ENCODE assay signal across 8 mouse cellular contexts in the genomic region with DNA sequence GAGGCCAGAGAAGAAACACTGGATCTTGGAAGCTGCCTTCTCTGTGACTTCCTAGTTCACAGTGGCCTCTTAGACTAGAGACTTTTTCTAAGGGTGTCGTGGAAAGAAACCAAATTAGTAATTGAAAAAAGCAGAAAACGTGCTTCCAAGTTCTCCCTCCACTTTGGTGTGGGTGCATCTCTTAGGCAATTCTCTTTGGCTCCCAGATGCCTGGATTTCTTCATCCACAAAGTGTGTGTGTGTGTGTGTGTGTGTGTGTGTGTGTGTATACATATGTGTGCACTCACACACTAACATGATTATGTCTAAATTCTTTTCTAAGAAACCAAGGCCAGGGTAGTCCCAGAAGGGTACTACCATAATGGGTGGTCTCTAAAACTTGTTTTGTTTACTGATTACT. TPM values are rescaled to one million over a fixed set of nuclear protein-coding genes. Genes with fewer than 3 reads are reported as not detected.
A peak's percentile ranks its signal among the peaks of the same experiment; 100 is the strongest.
DNase-seq lines count a peak whose midpoint lies in the region; ATAC-seq and TF ChIP-seq lines count a peak whose summit lies in the region.

No protein-coding gene starts in this region.

- WGBS in embryonic facial prominence, embryonic 12.5 days = 34% methylated on average over 2 of the region's 2 CpGs
- WGBS in intestine, embryonic 14.5 days = 9% methylated on average over 2 of the region's 2 CpGs

- H3K36me3 ChIP-seq in embryonic facial prominence, embryonic 12.5 days = no peaks in the 10 kb centered on the region
- peaks cover 6% of the 10 kb centered on the region; the same call in 1 of the 2 replicates for H3K36me3 ChIP-seq in intestine, embryonic 14.5 days (ENCODE audit: control insufficient read depth, insufficient read depth, low read length)
- no peaks in the 10 kb centered on the region for H3K36me3 ChIP-seq in myocyte (ENCODE audit: control insufficient read depth, insufficient read depth)

- no peak overlapping the region for H3K9ac ChIP-seq in embryonic facial prominence, embryonic 12.5 days
- H3K9ac ChIP-seq in intestine, embryonic 14.5 days (ENCODE audit: low read length) = peak overlapping the region; percentile 72

- H3K27ac ChIP-seq in embryonic facial prominence, embryonic 12.5 days = peak overlapping the region; percentile 92
- H3K27ac ChIP-seq in intestine, embryonic 14.5 days (ENCODE audit: low read depth) = peak overlapping the region; percentile 99

- H3K4me2 ChIP-seq in embryonic facial prominence, embryonic 12.5 days (replicated peaks) = peak overlapping the region; percentile 52
- H3K4me2 ChIP-seq in intestine, embryonic 14.5 days (ENCODE audit: low read length) = peak overlapping the region; percentile 65
- peak overlapping the region; percentile 75 for H3K4me2 ChIP-seq in myocyte (ENCODE audit: low read depth)

- H3K27me3 ChIP-seq in embryonic facial prominence, embryonic 12.5 days = no peaks in the 10 kb centered on the region
- H3K27me3 ChIP-seq in intestine, embryonic 14.5 days (replicated peaks; ENCODE audit: control insufficient read depth, insufficient read depth, low read length) = no peaks in the 10 kb centered on the region
- H3K27me3 ChIP-seq in myocyte (ENCODE audit: control insufficient read depth, insufficient read depth, insufficient read length) = no peaks in the 10 kb centered on the region

- H3ac ChIP-seq in myocyte (ENCODE audit: control insufficient read depth, insufficient read length) = no peak overlapping the region

- no peaks in the 10 kb centered on the region for H3K79me2 ChIP-seq in myocyte (ENCODE audit: control insufficient read depth, insufficient read depth)

- peak overlapping the region; percentile 35; the same call in 1 of the 2 replicates for H3K4me3 ChIP-seq in embryonic facial prominence, embryonic 12.5 days
- H3K4me3 ChIP-seq in intestine, embryonic 14.5 days (ENCODE audit: low read depth, low read length) = peak overlapping the region; percentile 46
- peak overlapping the region; percentile 28 for H3K4me3 ChIP-seq in myocyte

- peaks cover 36% of the 10 kb centered on the region for H3K4me1 ChIP-seq in embryonic facial prominence, embryonic 12.5 days
- H3K4me1 ChIP-seq in intestine, embryonic 14.5 days (replicated peaks; ENCODE audit: control insufficient read depth, insufficient read depth, low read length) = peaks cover 43% of the 10 kb centered on the region

- no peak for ATAC-seq in embryonic facial prominence, embryonic 12.5 days (ENCODE audit: insufficient number of reproducible peaks, insufficient read depth, low FRiP score, low TSS enrichment)
- peak; percentile 5; the same call in 1 of the 2 replicates for ATAC-seq in intestine, embryonic 14.5 days (replicated peaks; ENCODE audit: low FRiP score, low TSS enrichment, low read depth)

- TF ChIP-seq POLR2A in myocyte (IDR thresholded peaks at IDR 0.05; ENCODE audit: insufficient read length, low read depth) = no peak

- no peaks in the 10 kb centered on the region for H3K9me3 ChIP-seq in embryonic facial prominence, embryonic 12.5 days
- no peaks in the 10 kb centered on the region for H3K9me3 ChIP-seq in intestine, embryonic 14.5 days (ENCODE audit: control insufficient read depth, low read length)

- DNase-seq in kidney, adult 9 months = peak; percentile 18
- no peak for DNase-seq in kidney, postnatal 14 days
- DNase-seq in intestine, embryonic 14.5 days (ENCODE audit: low spot score) = no peak
- DNase-seq in ovary, postnatal 14 days (ENCODE audit: low spot score) = no peak
- no peak for DNase-seq in layer of hippocampus, postnatal 10 days (ENCODE audit: low spot score in 2 of 2)
- DNase-seq in Muller cell, postnatal 12 days (ENCODE audit: inconsistent ontology term) = no peak

TF ChIP-seq in myocyte, 11 proteins besides CTCF, POLR2A, EP300 and RAD21:
- TF ChIP-seq MYOD1 (IDR thresholded peaks at IDR 0.05; ENCODE audit: control insufficient read depth in 1 of 3, insufficient read length in 2 of 3, low read depth in 2 of 3) (no peak), CEBPB (IDR thresholded peaks at IDR 0.05; ENCODE audit: insufficient read depth, poor library complexity, severe bottlenecking) (0 out of 2 replicates have a peak, but pooled peaks have one; percentile 17)

RNA-seq across cellular contexts. Expression of a gene that starts 1.2 kb away (rescaled TPM):
- polyA plus RNA-seq in embryonic facial prominence, embryonic 12.5 days (2016; fragmentation: Nextera tagmentation; extraction: Ambion mirVana) = 11.4 and 12.4 TPM in 2 replicates
- 27.8 and 28.5 TPM in 2 replicates for polyA plus RNA-seq in intestine, embryonic 14.5 days (2014; fragmentation: Nextera tagmentation; extraction: Ambion mirVana)
- 4.2 TPM for polyA plus RNA-seq in myocyte (2012; fragmentation: generic; extraction: Trizol)
- 1 to 10 TPM; 1.9 to 2.0 TPM for total RNA-seq in layer of hippocampus, postnatal 10 days (2021)
